In the genomic region with DNA sequence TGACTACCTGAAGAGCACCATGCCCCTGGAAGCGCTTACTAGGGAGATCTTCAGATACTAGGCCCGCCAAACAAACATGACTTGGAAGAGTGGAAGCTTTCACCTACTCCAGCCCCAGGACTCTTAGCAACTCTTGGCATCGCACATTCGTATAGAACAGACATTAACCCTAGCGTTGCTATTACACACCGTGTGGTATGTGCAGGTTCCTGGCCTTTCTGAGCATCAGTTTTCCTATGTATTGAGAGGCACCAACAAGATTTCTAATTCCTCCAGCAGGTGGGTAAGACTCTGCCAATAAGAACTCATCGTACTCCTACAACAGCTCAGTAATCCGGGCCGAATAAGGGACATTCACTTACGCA, we compare ENCODE assay signal across 8 mouse cellular contexts. TPM values are rescaled to one million over a fixed set of nuclear protein-coding genes. Genes with fewer than 3 reads are reported as not detected.
DNase-seq lines count a peak whose midpoint lies in the region; ATAC-seq lines count a peak whose summit lies in the region.

No protein-coding gene starts in this region.

- no peaks in the 10 kb centered on the region for H3K9me3 ChIP-seq in kidney, embryonic 14.5 days (ENCODE audit: control insufficient read depth, low read length)
- H3K9me3 ChIP-seq in hindbrain, embryonic 14.5 days (ENCODE audit: control insufficient read depth, low read length) = no peaks in the 10 kb centered on the region
- no peaks in the 10 kb centered on the region for H3K9me3 ChIP-seq in midbrain, embryonic 15.5 days

- peak overlapping the region; percentile 73 for H3K4me3 ChIP-seq in kidney, embryonic 14.5 days (ENCODE audit: low read length)
- peak overlapping the region; percentile 78 for H3K4me3 ChIP-seq in brown adipose tissue, adult 24 weeks (ENCODE audit: insufficient read depth, low read depth, low read length)
- H3K4me3 ChIP-seq in hindbrain, embryonic 14.5 days (replicated peaks; ENCODE audit: low read length) = peak overlapping the region; percentile 51
- peak overlapping the region; percentile 51 for H3K4me3 ChIP-seq in midbrain, embryonic 15.5 days

- peaks cover 13% of the 10 kb centered on the region for H3K27me3 ChIP-seq in kidney, embryonic 14.5 days (ENCODE audit: control insufficient read depth, insufficient read depth, low read length)
- H3K27me3 ChIP-seq in hindbrain, embryonic 14.5 days (ENCODE audit: control insufficient read depth, insufficient read depth, low read length) = peaks cover 47% of the 10 kb centered on the region
- H3K27me3 ChIP-seq in midbrain, embryonic 15.5 days (replicated peaks) = peaks cover 60% of the 10 kb centered on the region

- H3K4me2 ChIP-seq in kidney, embryonic 14.5 days (replicated peaks; ENCODE audit: low read depth, low read length) = peak overlapping the region; percentile 75
- peak overlapping the region; percentile 75 for H3K4me2 ChIP-seq in hindbrain, embryonic 14.5 days (replicated peaks)
- peak overlapping the region; percentile 90 for H3K4me2 ChIP-seq in midbrain, embryonic 15.5 days

- WGBS in kidney, embryonic 14.5 days = 9% methylated on average over 10 of the region's 10 CpGs
- WGBS in hindbrain, embryonic 14.5 days = 8% methylated on average over 10 of the region's 10 CpGs
- 4% methylated on average over 10 of the region's 10 CpGs for WGBS in midbrain, embryonic 15.5 days

- no peak; the same call in 1 of the 2 replicates for ATAC-seq in kidney, embryonic 14.5 days (ENCODE audit: low FRiP score, low TSS enrichment)
- peak; percentile 4; the same call in 1 of the 2 replicates for ATAC-seq in hindbrain, embryonic 14.5 days (ENCODE audit: low FRiP score)
- ATAC-seq in midbrain, embryonic 15.5 days (replicated peaks) = peak; percentile 1; the same call in 1 of the 2 replicates

- H3K27ac ChIP-seq in kidney, embryonic 14.5 days (ENCODE audit: low read depth, low read length) = peak overlapping the region; percentile 32; the same call in 1 of the 2 replicates
- H3K27ac ChIP-seq in brown adipose tissue, adult 24 weeks (replicated peaks; ENCODE audit: low read depth, low read length) = peak overlapping the region; percentile 25; the same call in 1 of the 2 replicates
- H3K27ac ChIP-seq in hindbrain, embryonic 14.5 days = no peak overlapping the region
- no peak overlapping the region for H3K27ac ChIP-seq in midbrain, embryonic 15.5 days

- no peak for DNase-seq in kidney, postnatal 4 days
- peak; percentile 32 for DNase-seq in hindbrain, embryonic 14.5 days (ENCODE audit: low spot score)
- DNase-seq in adrenal gland, postnatal 25 days = no peak
- DNase-seq in natural killer cell, adult 2 months (ENCODE audit: low spot score in 2 of 2) = no peak
- no peak for DNase-seq in left cerebral cortex, adult 8-10 months (ENCODE audit: low spot score in 2 of 2)

- H3K9ac ChIP-seq in kidney, embryonic 14.5 days (ENCODE audit: low read depth, low read length) = peak overlapping the region; percentile 81
- H3K9ac ChIP-seq in hindbrain, embryonic 14.5 days = peak overlapping the region; percentile 30; the same call in 1 of the 2 replicates
- H3K9ac ChIP-seq in midbrain, embryonic 15.5 days = peak overlapping the region; percentile 11; the same call in 1 of the 2 replicates

- peaks cover 5% of the 10 kb centered on the region; the same call in 1 of the 2 replicates for H3K36me3 ChIP-seq in kidney, embryonic 14.5 days (ENCODE audit: control insufficient read depth, insufficient read depth, low read length)
- no peaks in the 10 kb centered on the region for H3K36me3 ChIP-seq in hindbrain, embryonic 14.5 days (replicated peaks; ENCODE audit: control insufficient read depth, insufficient read depth)
- no peaks in the 10 kb centered on the region for H3K36me3 ChIP-seq in midbrain, embryonic 15.5 days (replicated peaks)

- H3K4me1 ChIP-seq in kidney, embryonic 14.5 days (ENCODE audit: control insufficient read depth, insufficient read depth, low read length) = peaks cover 36% of the 10 kb centered on the region
- H3K4me1 ChIP-seq in brown adipose tissue, adult 24 weeks (ENCODE audit: control insufficient read depth, insufficient read depth, insufficient read length, low read length) = peaks cover 7% of the 10 kb centered on the region
- peaks cover 16% of the 10 kb centered on the region for H3K4me1 ChIP-seq in hindbrain, embryonic 14.5 days (replicated peaks; ENCODE audit: control insufficient read depth, insufficient read depth, low read length)
- peaks cover 32% of the 10 kb centered on the region for H3K4me1 ChIP-seq in midbrain, embryonic 15.5 days

RNA-seq across cellular contexts. Expression of a gene that starts 1.0 kb away (rescaled TPM):
- polyA plus RNA-seq in kidney, embryonic 14.5 days (2014; fragmentation: Nextera tagmentation; extraction: Ambion mirVana) = 24.2 and 29.4 TPM in 2 replicates
- 1.2 and 1.5 TPM in 2 replicates for polyA plus RNA-seq in brown adipose tissue, adult 24 weeks (2012; ENCODE audit: insufficient read depth, insufficient read length, missing spikeins)
- polyA plus RNA-seq in hindbrain, embryonic 14.5 days (2014; fragmentation: Nextera tagmentation; extraction: Ambion mirVana) = 7.1 and 9.0 TPM in 2 replicates
- polyA plus RNA-seq in midbrain, embryonic 15.5 days (2015; fragmentation: Nextera tagmentation; extraction: Ambion mirVana) = 4.9 and 6.0 TPM in 2 replicates
- total RNA-seq in adrenal gland, postnatal 25 days (2021) = 7.7 and 8.8 TPM in 2 replicates
- 1 to 10 TPM; 1.2 to 2.2 (median 1.8) TPM for total RNA-seq in left cerebral cortex, adult 8-10 months (2022)

RNA-seq across cellular contexts. Expression of a gene that starts 6.6 kb away (rescaled TPM):
- polyA plus RNA-seq in kidney, embryonic 14.5 days (2014; fragmentation: Nextera tagmentation; extraction: Ambion mirVana) = not detected in 2 replicates
- not detected in 2 replicates for polyA plus RNA-seq in brown adipose tissue, adult 24 weeks (2012; ENCODE audit: insufficient read depth, insufficient read length, missing spikeins)
- polyA plus RNA-seq in hindbrain, embryonic 14.5 days (2014; fragmentation: Nextera tagmentation; extraction: Ambion mirVana) = 0.23 and 0.27 TPM in 2 replicates
- 0.05 TPM in 1 of 2 replicates, not detected in the other for polyA plus RNA-seq in midbrain, embryonic 15.5 days (2015; fragmentation: Nextera tagmentation; extraction: Ambion mirVana)
- 0.33 and 0.76 TPM in 2 replicates for total RNA-seq in adrenal gland, postnatal 25 days (2021)
- under 1 TPM in 3 of 4 experiments, not detected in 1; 0.17 to 0.95 (median 0.46) TPM for total RNA-seq in left cerebral cortex, adult 8-10 months (2022)

RNA-seq across cellular contexts. Expression of a gene that starts 40.8 kb away (rescaled TPM):
- 14.6 and 20.6 TPM in 2 replicates for polyA plus RNA-seq in kidney, embryonic 14.5 days (2014; fragmentation: Nextera tagmentation; extraction: Ambion mirVana)
- 3.8 and 8.4 TPM in 2 replicates for polyA plus RNA-seq in brown adipose tissue, adult 24 weeks (2012; ENCODE audit: insufficient read depth, insufficient read length, missing spikeins)
- polyA plus RNA-seq in hindbrain, embryonic 14.5 days (2014; fragmentation: Nextera tagmentation; extraction: Ambion mirVana) = 65.2 and 68.7 TPM in 2 replicates
- 92.9 and 99.7 TPM in 2 replicates for polyA plus RNA-seq in midbrain, embryonic 15.5 days (2015; fragmentation: Nextera tagmentation; extraction: Ambion mirVana)
- total RNA-seq in adrenal gland, postnatal 25 days (2021) = 8.8 and 15.3 TPM in 2 replicates
- total RNA-seq in left cerebral cortex, adult 8-10 months (2022) = 10 to 100 TPM; 15.1 to 18.3 (median 17.3) TPM

RNA-seq across cellular contexts. Expression of a gene that starts 57.6 kb away (rescaled TPM):
- 15.5 and 31.3 TPM in 2 replicates for polyA plus RNA-seq in kidney, embryonic 14.5 days (2014; fragmentation: Nextera tagmentation; extraction: Ambion mirVana)
- 7.4 and 18.4 TPM in 2 replicates for polyA plus RNA-seq in brown adipose tissue, adult 24 weeks (2012; ENCODE audit: insufficient read depth, insufficient read length, missing spikeins)
- polyA plus RNA-seq in hindbrain, embryonic 14.5 days (2014; fragmentation: Nextera tagmentation; extraction: Ambion mirVana) = 115 and 123 TPM in 2 replicates
- polyA plus RNA-seq in midbrain, embryonic 15.5 days (2015; fragmentation: Nextera tagmentation; extraction: Ambion mirVana) = 147 and 156 TPM in 2 replicates
- 11.7 and 20.7 TPM in 2 replicates for total RNA-seq in adrenal gland, postnatal 25 days (2021)
- 10 to 100 TPM; 72.9 to 94.8 (median 80.5) TPM for total RNA-seq in left cerebral cortex, adult 8-10 months (2022)

RNA-seq across cellular contexts. Expression of a gene that starts 59.7 kb away (rescaled TPM):
- polyA plus RNA-seq in kidney, embryonic 14.5 days (2014; fragmentation: Nextera tagmentation; extraction: Ambion mirVana) = 183 and 185 TPM in 2 replicates
- 55.0 and 64.8 TPM in 2 replicates for polyA plus RNA-seq in brown adipose tissue, adult 24 weeks (2012; ENCODE audit: insufficient read depth, insufficient read length, missing spikeins)
- 111 TPM in 2 replicates for polyA plus RNA-seq in hindbrain, embryonic 14.5 days (2014; fragmentation: Nextera tagmentation; extraction: Ambion mirVana)
- 117 and 122 TPM in 2 replicates for polyA plus RNA-seq in midbrain, embryonic 15.5 days (2015; fragmentation: Nextera tagmentation; extraction: Ambion mirVana)
- total RNA-seq in adrenal gland, postnatal 25 days (2021) = 62.1 and 66.2 TPM in 2 replicates
- 10 to 100 TPM; 64.6 to 75.4 (median 67.0) TPM for total RNA-seq in left cerebral cortex, adult 8-10 months (2022)

Comparison
In these comparisons a context has a peak if more than half of its experiments do, and no peak if none do; other contexts are left out.
1. H3K27ac ChIP-seq: peak in kidney, embryonic 14.5 days (single experiment) and brown adipose tissue, adult 24 weeks (single experiment); none in hindbrain, embryonic 14.5 days (single experiment) and midbrain, embryonic 15.5 days (single experiment).
2. H3K9ac ChIP-seq: peak in every context shown above with its lines; median percentile 81 in kidney, embryonic 14.5 days; 30 in hindbrain, embryonic 14.5 days; 11 in midbrain, embryonic 15.5 days.
3. Peak in every context shown above with its lines, with median percentiles within 50 percentile points of each other: H3K4me2 ChIP-seq and H3K4me3 ChIP-seq.